Mouse (Mus musculus) MEL (cell line): ENCODE measurements around the gene Cyfip2.

ENCODE experiments used
- CTCF ChIP-seq, 3 experiments: IDR thresholded peaks in 2 of 3; conservative IDR thresholded peaks in 1 of 3; 2 replicates each; pipeline ENCODE4 v1.5.1; 2011 to 2012; ENCODE audit warnings: low read length in 3 of 3, low read depth in 2 of 3, mild to moderate bottlenecking in 2 of 3, improper control_type of control experiment in 1 of 3, inconsistent platforms in 1 of 3, mixed read lengths in 1 of 3, moderate library complexity in 1 of 3; ENCODE audit not compliant: control insufficient read depth in 1 of 3, insufficient read depth in 1 of 3, poor library complexity in 1 of 3, severe bottlenecking in 1 of 3
- NRF1 ChIP-seq: IDR thresholded peaks from 2 replicates; pipeline ENCODE4 v1.6.1; 2014; ENCODE audit warnings: low read depth, mild to moderate bottlenecking, inconsistent platforms, low read length, improper control_type of control experiment, moderate library complexity; ENCODE audit not compliant: poor library complexity, insufficient read depth, severe bottlenecking
- POLR2AphosphoS5 ChIP-seq: IDR thresholded peaks from 2 replicates; pipeline ENCODE4 v1.6.1; 2012; ENCODE audit warnings: low read depth, borderline replicate concordance, mild to moderate bottlenecking, inconsistent platforms, low read length, moderate library complexity, mixed read lengths
- SMC3 ChIP-seq: IDR thresholded peaks from 2 replicates; pipeline ENCODE4 v1.6.1; 2011; ENCODE audit warnings: low read depth, low read length, improper control_type of control experiment
- USF2 ChIP-seq, 2 experiments: IDR thresholded peaks; 2 replicates each; pipeline ENCODE4 v1.6.1; 2011 to 2012; ENCODE audit warnings: improper control_type of control experiment in 2 of 2, low read length in 2 of 2, borderline replicate concordance in 1 of 2, inconsistent platforms in 1 of 2, low read depth in 1 of 2, mild to moderate bottlenecking in 1 of 2; ENCODE audit not compliant: insufficient read depth in 1 of 2
- ZNF384 ChIP-seq: IDR thresholded peaks from 2 replicates; pipeline ENCODE4 v1.6.1; 2012; ENCODE audit warnings: low read depth, mild to moderate bottlenecking, inconsistent platforms, low read length, improper control_type of control experiment

DNA sequence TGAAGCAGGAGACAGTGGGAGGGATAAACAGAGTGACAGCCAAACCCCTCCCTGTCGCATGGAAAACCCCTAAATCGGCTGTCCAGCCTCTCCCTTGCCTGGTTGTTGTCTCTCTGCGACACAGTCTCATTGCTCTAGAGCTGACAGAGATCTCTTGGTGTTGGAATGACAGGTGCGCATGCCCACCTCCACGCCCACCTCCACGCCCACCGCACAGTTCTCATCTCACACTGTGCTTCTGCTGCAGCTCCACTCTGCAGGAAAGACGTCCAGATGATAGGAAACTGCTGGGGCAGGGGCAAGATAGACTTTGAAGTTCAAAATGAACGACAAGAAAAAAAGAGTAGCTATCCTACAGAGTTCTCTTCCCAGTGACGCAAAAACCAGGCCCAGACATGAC, 8.6 kb downstream of the Cyfip2 start:
- TF ChIP-seq USF2 (IDR thresholded peaks at IDR 0.05; ENCODE audit: borderline replicate concordance in 1 of 2, insufficient read depth in 1 of 2, low read depth in 1 of 2, low read length in 2 of 2) (no peak), CTCF (IDR thresholded peaks at IDR 0.05 in 2 of 3, conservative IDR thresholded peaks at IDR 0.05 in 1 of 3; ENCODE audit: control insufficient read depth in 1 of 3, insufficient read depth in 1 of 3, low read depth in 2 of 3, low read length in 3 of 3, poor library complexity in 1 of 3, severe bottlenecking in 1 of 3) (no peak), ZNF384 (no peak), SMC3 (no peak), NRF1 (no peak), POLR2AphosphoS5 (no peak)
